9 mouse cellular contexts compared by ENCODE assay signal in the genomic region with DNA sequence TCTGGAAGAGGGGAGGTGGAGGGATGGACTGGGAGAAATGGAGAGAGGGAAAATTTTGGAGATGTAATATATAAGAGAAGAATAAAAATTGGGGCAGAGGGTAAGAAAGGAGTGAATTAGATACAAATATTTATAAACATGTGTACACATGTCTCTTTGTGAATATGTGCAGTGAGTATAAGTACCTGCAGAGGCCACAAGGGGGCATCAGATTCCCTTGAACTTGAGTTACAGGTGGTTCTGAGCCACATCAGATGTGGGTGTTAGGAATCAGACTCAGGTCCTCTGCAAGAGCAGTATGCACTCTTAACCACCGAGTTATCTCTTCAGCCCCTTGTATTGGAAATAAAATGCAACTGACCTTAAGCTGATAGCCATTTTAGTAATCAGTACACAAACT. TPM values are rescaled to one million over a fixed set of nuclear protein-coding genes. Genes with fewer than 3 reads are reported as not detected.
A peak's percentile ranks its signal among the peaks of the same experiment; 100 is the strongest.
DNase-seq lines count a peak whose midpoint lies in the region; ATAC-seq and TF ChIP-seq lines count a peak whose summit lies in the region.
"Had no signal": no experiment of that assay in that cellular context is flagged by ENCODE, and none has a peak within 500 bp of the region (broad histone marks: within the 10 kb centered on the region; RNA-seq: fewer than 3 reads in every experiment).

No protein-coding gene starts in this region.

- no peaks in the 10 kb centered on the region for H3K4me1 ChIP-seq in liver, embryonic 11.5 days (replicated peaks; ENCODE audit: control insufficient read depth, insufficient read depth, low read length)
- H3K4me1 ChIP-seq: heart, embryonic 13.5 days; megakaryocyte, embryonic 14.5 days had no signal

- WGBS in liver, embryonic 11.5 days, result 81% methylated on average over 1 of the region's 1 CpGs

- peak; percentile 34; the same call in 1 of the 2 replicates for TF ChIP-seq CTCF in brain, embryonic 14.5 days (IDR thresholded peaks at IDR 0.05; ENCODE audit: borderline replicate concordance, extremely low read depth, insufficient read depth, insufficient read length)

- intact Hi-C loops in gastrocnemius, postnatal 14 days (cut with DNase I; ENCODE audit: low total_unique reads), result no loop called here

- no peak for ATAC-seq in liver, embryonic 11.5 days (replicated peaks; ENCODE audit: low FRiP score)

- H3K4me2 ChIP-seq in liver, embryonic 11.5 days, result no peak overlapping the region
- H3K4me2 ChIP-seq: heart, embryonic 13.5 days had no signal

- H3K9ac ChIP-seq in liver, embryonic 11.5 days (ENCODE audit: low read depth, low read length), result no peak overlapping the region
- H3K9ac ChIP-seq: heart, embryonic 13.5 days had no signal

- no peaks in the 10 kb centered on the region for H3K27me3 ChIP-seq in liver, embryonic 11.5 days (replicated peaks; ENCODE audit: control insufficient read depth, insufficient read depth, low read length)
- H3K27me3 ChIP-seq: heart, embryonic 13.5 days; megakaryocyte, embryonic 14.5 days had no signal

- peak; percentile 56 for DNase-seq in liver
- DNase-seq in liver, embryonic 11.5 days (ENCODE audit: low spot score), result no peak
- peak; percentile 11 for DNase-seq in MN1 (ENCODE audit: low spot score)
- peak; percentile 29 for DNase-seq in brain, embryonic 14.5 days (ENCODE audit: low read depth)
- DNase-seq in gastrocnemius, postnatal 14 days, result peak; percentile 19
- DNase-seq in lung, postnatal 14 days, result peak; percentile 61
- DNase-seq in thymus, adult 18-20 months, result peak; percentile 12 to 18

- H3K9me3 ChIP-seq in liver, embryonic 11.5 days (ENCODE audit: control insufficient read depth, low read length), result no peaks in the 10 kb centered on the region
- H3K9me3 ChIP-seq: heart, embryonic 13.5 days; megakaryocyte, embryonic 14.5 days had no signal

- no peak overlapping the region for H3K27ac ChIP-seq in liver, embryonic 11.5 days (ENCODE audit: low read depth, low read length)
- H3K27ac ChIP-seq: heart, embryonic 13.5 days had no signal

- H3K4me3 ChIP-seq in liver, embryonic 11.5 days (ENCODE audit: low read depth, low read length), result no peak overlapping the region
- H3K4me3 ChIP-seq: heart, embryonic 13.5 days; megakaryocyte, embryonic 14.5 days had no signal

- TF ChIP-seq POLR2A in brain, embryonic 14.5 days (IDR thresholded peaks at IDR 0.05; ENCODE audit: borderline replicate concordance, extremely low read depth, insufficient read depth, insufficient read length, poor library complexity, severe bottlenecking), result no peak

- H3K36me3 ChIP-seq in liver, embryonic 11.5 days (ENCODE audit: control insufficient read depth, insufficient read depth, low read length), result peaks cover 4% of the 10 kb centered on the region; the same call in 1 of the 2 replicates

RNA-seq across cellular contexts. Expression of a gene that starts 23.7 kb away (rescaled TPM):
- 6.5 and 7.3 TPM in 2 replicates for polyA plus RNA-seq in liver, embryonic 11.5 days (2014; fragmentation: Nextera tagmentation; extraction: Ambion mirVana)
- 4.7 and 6.0 TPM in 2 replicates for polyA plus RNA-seq in brain, embryonic 14.5 days (2012; rRNA removed)
- 1 to 10 TPM; 5.9 to 7.8 TPM for total RNA-seq in gastrocnemius, postnatal 14 days (2021)

RNA-seq across cellular contexts. Expression of a gene that starts 23.7 kb away (rescaled TPM):
- polyA plus RNA-seq in liver, embryonic 11.5 days (2014; fragmentation: Nextera tagmentation; extraction: Ambion mirVana), result 172 and 182 TPM in 2 replicates
- 116 and 141 TPM in 2 replicates for polyA plus RNA-seq in brain, embryonic 14.5 days (2012; rRNA removed)
- total RNA-seq in gastrocnemius, postnatal 14 days (2021), result 100 to 1,000 TPM; 166 to 184 TPM

RNA-seq across cellular contexts. Expression of a gene that starts 57.5 kb away (rescaled TPM):
- 73.4 and 88.3 TPM in 2 replicates for polyA plus RNA-seq in liver, embryonic 11.5 days (2014; fragmentation: Nextera tagmentation; extraction: Ambion mirVana)
- 19.7 and 21.5 TPM in 2 replicates for polyA plus RNA-seq in brain, embryonic 14.5 days (2012; rRNA removed)
- 10 to 100 TPM in 1 of 2 experiments, 1 to 10 TPM in 1; 9.8 to 11.1 TPM for total RNA-seq in gastrocnemius, postnatal 14 days (2021)
